25 mouse cellular contexts compared by ENCODE assay signal in genomic region chr4:154625710-154626109, GRCm38 (mm10). TPM values are rescaled to one million over a fixed set of nuclear protein-coding genes. Genes with fewer than 3 reads are reported as not detected.
DNase-seq lines count a peak whose midpoint lies in the region; ATAC-seq and TF ChIP-seq lines count a peak whose summit lies in the region.
"Had no signal": no experiment of that assay in that cellular context is flagged by ENCODE, and none has a peak within 500 bp of the region (broad histone marks: within the 10 kb centered on the region; RNA-seq: fewer than 3 reads in every experiment).

No protein-coding gene starts in this region.

- WGBS in hindbrain, embryonic 13.5 days, result 42% methylated on average over 14 of the region's 14 CpGs
- 68% methylated on average over 14 of the region's 14 CpGs for WGBS in hindbrain, embryonic 10.5 days
- 56% methylated on average over 14 of the region's 14 CpGs for WGBS in midbrain, embryonic 14.5 days
- 62% methylated on average over 14 of the region's 14 CpGs for WGBS in midbrain, embryonic 13.5 days
- WGBS in forebrain, embryonic 15.5 days, result 34% methylated on average over 14 of the region's 14 CpGs
- 56% methylated on average over 14 of the region's 14 CpGs for WGBS in midbrain, postnatal 0 days

- no peak for DNase-seq in hindbrain, embryonic 10.5 days (ENCODE audit: low spot score)
- DNase-seq in midbrain, embryonic 14.5 days, result peak; percentile 29
- no peak for DNase-seq in midbrain, postnatal 0 days (ENCODE audit: low spot score)
- DNase-seq in adrenal gland, postnatal 25 days, result no peak
- DNase-seq: adrenal gland, adult 2 months; cerebellum, adult 8-10 months; gastrocnemius, postnatal 25 days; heart, postnatal 36 days; kidney, postnatal 14 days; left cerebral cortex, postnatal 4 days; liver, embryonic 13.5 days; thymus, postnatal 14 days had no signal

- H3K4me3 ChIP-seq in hindbrain, embryonic 13.5 days, result no peak overlapping the region
- no peak overlapping the region for H3K4me3 ChIP-seq in hindbrain, embryonic 10.5 days
- H3K4me3 ChIP-seq in midbrain, embryonic 14.5 days (replicated peaks; ENCODE audit: low read depth, low read length), result no peak overlapping the region
- no peak overlapping the region for H3K4me3 ChIP-seq in midbrain, embryonic 13.5 days (replicated peaks)
- H3K4me3 ChIP-seq in forebrain, embryonic 15.5 days, result no peak overlapping the region
- no peak overlapping the region for H3K4me3 ChIP-seq in midbrain, postnatal 0 days (ENCODE audit: low read depth, low read length)
- H3K4me3 ChIP-seq: embryonic facial prominence, embryonic 13.5 days; layer of hippocampus, adult 2 months; left cerebral cortex, adult 2 months; liver, embryonic 13.5 days; lung, embryonic 15.5 days had no signal

- H3K27me3 ChIP-seq in hindbrain, embryonic 13.5 days, result peaks cover 86% of the 10 kb centered on the region
- H3K27me3 ChIP-seq in hindbrain, embryonic 10.5 days (ENCODE audit: insufficient read depth, poor library complexity, severe bottlenecking), result peaks cover 99% of the 10 kb centered on the region
- H3K27me3 ChIP-seq in midbrain, embryonic 14.5 days (ENCODE audit: control insufficient read depth, insufficient read depth, low read length), result peaks cover 13% of the 10 kb centered on the region; the same call in 1 of the 2 replicates
- H3K27me3 ChIP-seq in midbrain, embryonic 13.5 days, result peaks cover 71% of the 10 kb centered on the region
- H3K27me3 ChIP-seq in forebrain, embryonic 15.5 days, result no peaks in the 10 kb centered on the region
- peaks cover 18% of the 10 kb centered on the region for H3K27me3 ChIP-seq in midbrain, postnatal 0 days (ENCODE audit: insufficient read depth, low read length)

- ATAC-seq in hindbrain, embryonic 13.5 days (ENCODE audit: low FRiP score), result no peak
- no peak for ATAC-seq in midbrain, embryonic 14.5 days (ENCODE audit: low FRiP score, low TSS enrichment)
- ATAC-seq in midbrain, embryonic 13.5 days, result no peak
- ATAC-seq in forebrain, embryonic 15.5 days (replicated peaks), result no peak
- ATAC-seq in midbrain, postnatal 0 days (ENCODE audit: low FRiP score), result no peak
- ATAC-seq: hindbrain, postnatal 0 days; intestine, postnatal 0 days had no signal

- H3K9me3 ChIP-seq in hindbrain, embryonic 13.5 days, result no peaks in the 10 kb centered on the region
- H3K9me3 ChIP-seq in hindbrain, embryonic 10.5 days, result no peaks in the 10 kb centered on the region
- H3K9me3 ChIP-seq in midbrain, embryonic 14.5 days (ENCODE audit: control insufficient read depth, low read length), result no peaks in the 10 kb centered on the region
- H3K9me3 ChIP-seq in midbrain, embryonic 13.5 days, result no peaks in the 10 kb centered on the region
- H3K9me3 ChIP-seq in forebrain, embryonic 15.5 days, result no peaks in the 10 kb centered on the region
- no peaks in the 10 kb centered on the region for H3K9me3 ChIP-seq in midbrain, postnatal 0 days (ENCODE audit: low read length)
- H3K9me3 ChIP-seq: embryonic facial prominence, embryonic 13.5 days; liver, embryonic 13.5 days; lung, embryonic 15.5 days had no signal

- H3K4me2 ChIP-seq in hindbrain, embryonic 13.5 days, result no peak overlapping the region
- no peak overlapping the region for H3K4me2 ChIP-seq in midbrain, embryonic 14.5 days (ENCODE audit: low read length)
- H3K4me2 ChIP-seq in midbrain, embryonic 13.5 days (replicated peaks), result no peak overlapping the region
- no peak overlapping the region for H3K4me2 ChIP-seq in forebrain, embryonic 15.5 days (replicated peaks)
- H3K4me2 ChIP-seq in midbrain, postnatal 0 days (ENCODE audit: low read depth, low read length, poor library complexity, severe bottlenecking), result no peak overlapping the region
- H3K4me2 ChIP-seq: embryonic facial prominence, embryonic 13.5 days; liver, embryonic 13.5 days; lung, embryonic 15.5 days had no signal

- TF ChIP-seq CTCF in midbrain, postnatal 0 days (IDR thresholded peaks at IDR 0.05), result no peak

- 0 out of 2 replicates have a peak overlapping the region, but pooled peaks have one; percentile 19 for H3K9ac ChIP-seq in hindbrain, embryonic 13.5 days
- H3K9ac ChIP-seq in midbrain, embryonic 14.5 days (replicated peaks; ENCODE audit: low read length), result no peak overlapping the region
- H3K9ac ChIP-seq in midbrain, embryonic 13.5 days (replicated peaks), result no peak overlapping the region
- no peak overlapping the region for H3K9ac ChIP-seq in forebrain, embryonic 15.5 days (replicated peaks)
- no peak overlapping the region for H3K9ac ChIP-seq in midbrain, postnatal 0 days (replicated peaks; ENCODE audit: low read length, poor library complexity, severe bottlenecking)
- H3K9ac ChIP-seq: embryonic facial prominence, embryonic 13.5 days; liver, embryonic 13.5 days; lung, embryonic 15.5 days had no signal

- no peaks in the 10 kb centered on the region for H3K36me3 ChIP-seq in hindbrain, embryonic 13.5 days
- no peaks in the 10 kb centered on the region for H3K36me3 ChIP-seq in hindbrain, embryonic 10.5 days
- H3K36me3 ChIP-seq in midbrain, embryonic 14.5 days (ENCODE audit: control insufficient read depth, insufficient read depth, low read length), result no peaks in the 10 kb centered on the region
- no peaks in the 10 kb centered on the region for H3K36me3 ChIP-seq in midbrain, embryonic 13.5 days
- no peaks in the 10 kb centered on the region for H3K36me3 ChIP-seq in forebrain, embryonic 15.5 days
- no peaks in the 10 kb centered on the region for H3K36me3 ChIP-seq in midbrain, postnatal 0 days (ENCODE audit: insufficient read depth, low read length)
- H3K36me3 ChIP-seq: embryonic facial prominence, embryonic 13.5 days; liver, embryonic 13.5 days; lung, embryonic 15.5 days had no signal

- peaks cover 45% of the 10 kb centered on the region for H3K4me1 ChIP-seq in hindbrain, embryonic 13.5 days (replicated peaks)
- H3K4me1 ChIP-seq in hindbrain, embryonic 10.5 days (replicated peaks), result peaks cover 65% of the 10 kb centered on the region
- peaks cover 26% of the 10 kb centered on the region for H3K4me1 ChIP-seq in midbrain, embryonic 14.5 days (ENCODE audit: control insufficient read depth, insufficient read depth, low read length)
- peaks cover 50% of the 10 kb centered on the region for H3K4me1 ChIP-seq in midbrain, embryonic 13.5 days (replicated peaks)
- peaks cover 59% of the 10 kb centered on the region for H3K4me1 ChIP-seq in forebrain, embryonic 15.5 days
- no peaks in the 10 kb centered on the region for H3K4me1 ChIP-seq in midbrain, postnatal 0 days (ENCODE audit: insufficient read depth, low read length)

- H3K27ac ChIP-seq in hindbrain, embryonic 13.5 days, result peak overlapping the region; percentile 50
- no peak overlapping the region for H3K27ac ChIP-seq in hindbrain, embryonic 10.5 days
- no peak overlapping the region for H3K27ac ChIP-seq in midbrain, embryonic 14.5 days (replicated peaks; ENCODE audit: low read depth, low read length)
- H3K27ac ChIP-seq in midbrain, embryonic 13.5 days, result no peak overlapping the region
- H3K27ac ChIP-seq in forebrain, embryonic 15.5 days (replicated peaks), result peak overlapping the region; percentile 46; the same call in 1 of the 2 replicates
- H3K27ac ChIP-seq in midbrain, postnatal 0 days (ENCODE audit: low read depth, low read length), result 0 out of 2 replicates have a peak overlapping the region, but pooled peaks have one; percentile 26
- H3K27ac ChIP-seq: hindbrain, postnatal 0 days; left cerebral cortex, adult 2 months; liver, embryonic 13.5 days had no signal

RNA-seq across cellular contexts. Expression of gene Prdm16, which starts 11.0 kb away (rescaled TPM):
- 16.1 and 17.2 TPM in 2 replicates for polyA plus RNA-seq in hindbrain, embryonic 13.5 days (2015; fragmentation: Nextera tagmentation; extraction: Ambion mirVana)
- 15.3 and 23.5 TPM in 2 replicates for polyA plus RNA-seq in hindbrain, embryonic 10.5 days (2016; fragmentation: Nextera tagmentation; extraction: Ambion mirVana)
- polyA plus RNA-seq in midbrain, embryonic 14.5 days (2014; fragmentation: Nextera tagmentation; extraction: Ambion mirVana), result 5.2 and 10.1 TPM in 2 replicates
- 8.7 and 12.5 TPM in 2 replicates for polyA plus RNA-seq in midbrain, embryonic 13.5 days (2015; fragmentation: Nextera tagmentation; extraction: Ambion mirVana)
- polyA plus RNA-seq in forebrain, embryonic 15.5 days (2015; fragmentation: Nextera tagmentation; extraction: Ambion mirVana), result 32.7 and 33.5 TPM in 2 replicates
- total RNA-seq in midbrain, postnatal 0 days (2014; rRNA removed), result 10.7 and 13.4 TPM in 2 replicates
- 9.3 and 12.0 TPM in 2 replicates for polyA plus RNA-seq in midbrain, postnatal 0 days (2015; fragmentation: Nextera tagmentation; extraction: Ambion mirVana)
- total RNA-seq in adrenal gland, postnatal 25 days (2021), result 3.9 and 6.5 TPM in 2 replicates

RNA-seq across cellular contexts. Expression of gene Actrt2, which starts 42.0 kb away (rescaled TPM):
- polyA plus RNA-seq in hindbrain, embryonic 13.5 days (2015; fragmentation: Nextera tagmentation; extraction: Ambion mirVana), result not detected in 2 replicates
- not detected in 2 replicates for polyA plus RNA-seq in hindbrain, embryonic 10.5 days (2016; fragmentation: Nextera tagmentation; extraction: Ambion mirVana)
- not detected in 2 replicates for polyA plus RNA-seq in midbrain, embryonic 14.5 days (2014; fragmentation: Nextera tagmentation; extraction: Ambion mirVana)
- not detected in 2 replicates for polyA plus RNA-seq in midbrain, embryonic 13.5 days (2015; fragmentation: Nextera tagmentation; extraction: Ambion mirVana)
- not detected in 2 replicates for polyA plus RNA-seq in forebrain, embryonic 15.5 days (2015; fragmentation: Nextera tagmentation; extraction: Ambion mirVana)
- total RNA-seq in midbrain, postnatal 0 days (2014; rRNA removed), result not detected in 2 replicates
- polyA plus RNA-seq in midbrain, postnatal 0 days (2015; fragmentation: Nextera tagmentation; extraction: Ambion mirVana), result not detected in 2 replicates
- total RNA-seq in adrenal gland, postnatal 25 days (2021), result not detected in 2 replicates
- total RNA-seq: adrenal gland, adult 2 months; gastrocnemius, postnatal 25 days; heart, postnatal 36 days; hindbrain, postnatal 0 days; layer of hippocampus, adult 2 months; left cerebral cortex, adult 2 months; left cerebral cortex, postnatal 4 days; megakaryocyte progenitor cell, adult 5-6 weeks; monocyte, adult 5-6 weeks had no signal
- polyA plus RNA-seq: adrenal gland, adult 2 months; embryonic facial prominence, embryonic 13.5 days; hindbrain, postnatal 0 days; intestine, postnatal 0 days; liver, embryonic 13.5 days; lung, embryonic 15.5 days; neural tube, embryonic 14.5 days; small intestine, adult 2 months had no signal

Comparison
In these comparisons a context has a peak if more than half of its experiments do, and no peak if none do; other contexts are left out.
1. H3K27ac ChIP-seq: peak in hindbrain, embryonic 13.5 days (single experiment), forebrain, embryonic 15.5 days (single experiment) and midbrain, postnatal 0 days (single experiment); none in hindbrain, embryonic 10.5 days (single experiment), midbrain, embryonic 14.5 days (single experiment) and midbrain, embryonic 13.5 days (single experiment).